Mouse (Mus musculus) MEL (cell line): ENCODE data around the gene Npffr2. TPM values are rescaled to one million over a fixed set of nuclear protein-coding genes. Genes with fewer than 3 reads are reported as not detected.

Experiments
- polyA plus RNA-seq, 2 experiments: library from polyadenylated mRNA; stranded (reverse) in 1 of 2; unstranded in 1 of 2; fragments of >175 nt in 1 of 2; fragments of >200 nt in 1 of 2; gene quantifications; 2 replicates each; pipeline versions ENCODE4 v1.2.1 to v1.2.4; 2012; ENCODE audit warnings: low replicate concordance in 2 of 2, low read depth in 1 of 2; ENCODE audit not compliant: insufficient read length in 2 of 2, insufficient read depth in 1 of 2, missing spikeins in 1 of 2
- total RNA-seq: library from RNA; depleted of rRNA; stranded (reverse); fragments of 300-350 nt; gene quantifications from 2 replicates; pipeline ENCODE4 v1.2.3, GENCODE M21; 2012; rRNA removed

The Npffr2 gene
- total and polyA plus RNA-seq, 3 experiments: not detected

Other genes starting within 250 kb of the Npffr2 start
- gene Gc, start 69.5 kb upstream of the Npffr2 start, total RNA-seq: not detected in 2 replicates
- gene Gc, start 69.5 kb upstream of the Npffr2 start, polyA plus RNA-seq: not detected